Mouse (Mus musculus): ENCODE data around the gene Rad54l.

Gene Rad54l

GRCm38 (mm10) chr4:116140801-116141574 is 17.5 kb upstream of the Rad54l start:
- no peak for DNase-seq (ENCODE audit: low spot score in 2 of 2)

- DNase-seq (ENCODE audit: low spot score in 2 of 2): no peak
Observed at GRCm38 (mm10) chr4:116137421-116137996, 14.0 kb upstream of the Rad54l start.

GRCm38 (mm10) chr4:116134990-116135389 is 11.5 kb upstream of the Rad54l start:
- DNase-seq (ENCODE audit: low spot score in 2 of 2): no peak

GRCm38 (mm10) chr4:116133126-116133525 is 9.6 kb upstream of the Rad54l start:
- no peak for DNase-seq (ENCODE audit: low spot score in 2 of 2)

- DNase-seq (ENCODE audit: low spot score in 2 of 2): no peak
Observed at GRCm38 (mm10) chr4:116127956-116128355, 4.5 kb upstream of the Rad54l start.

GRCm38 (mm10) chr4:116125803-116126386 is 2.4 kb upstream of the Rad54l start:
- DNase-seq (ENCODE audit: low spot score in 2 of 2): no peak

- DNase-seq (ENCODE audit: low spot score in 2 of 2): no peak
Observed at GRCm38 (mm10) chr4:116122762-116123161, 728 bp downstream of the Rad54l start.

GRCm38 (mm10) chr4:116111486-116111885 is 12.0 kb downstream of the Rad54l start:
- DNase-seq (ENCODE audit: low spot score in 2 of 2): no peak

- no peak for DNase-seq (ENCODE audit: low spot score in 2 of 2)
Observed at GRCm38 (mm10) chr4:116110695-116111094, 12.8 kb downstream of the Rad54l start.

GRCm38 (mm10) chr4:116105278-116105677 is 18.2 kb downstream of the Rad54l start:
- no peak for DNase-seq (ENCODE audit: low spot score in 2 of 2)

- no peak for DNase-seq (ENCODE audit: low spot score in 2 of 2)
Observed at GRCm38 (mm10) chr4:116100959-116101358, 22.5 kb downstream of the Rad54l start.

GRCm38 (mm10) chr4:116097211-116097610 is 26.3 kb downstream of the Rad54l start:
- DNase-seq (ENCODE audit: low spot score in 2 of 2): no peak

GRCm38 (mm10) chr4:116096291-116096690 is 27.2 kb downstream of the Rad54l start:
- no peak for DNase-seq (ENCODE audit: low spot score in 2 of 2)

GRCm38 (mm10) chr4:116088510-116089249 is 34.8 kb downstream of the Rad54l start:
- no peak for DNase-seq (ENCODE audit: low spot score in 2 of 2)

GRCm38 (mm10) chr4:116077240-116078095 is 46.0 kb downstream of the Rad54l start:
- no peak for DNase-seq (ENCODE audit: low spot score in 2 of 2)

- DNase-seq (ENCODE audit: low spot score in 2 of 2): peak in 1 of 2 experiments; percentile 19
Observed at GRCm38 (mm10) chr4:116076369-116077231, 46.9 kb downstream of the Rad54l start.

- DNase-seq (ENCODE audit: low spot score in 2 of 2): peak; percentile 42 to 47
Observed at GRCm38 (mm10) chr4:116075631-116076368, 47.7 kb downstream of the Rad54l start.

- DNase-seq (ENCODE audit: low spot score in 2 of 2): peak; percentile 94 to 95
Observed at GRCm38 (mm10) chr4:116074861-116075620, 48.4 kb downstream of the Rad54l start, which contains the start of the genes Uqcrh and Lrrc41. Gene Uqcrh (minus strand): TSS chr4:116075071. Gene Lrrc41 (plus strand): TSS chr4:116075269.
